Mouse (Mus musculus) heart, embryonic 13.5 days (tissue): ENCODE results near the gene Pcnx4. TPM values are rescaled to one million over a fixed set of nuclear protein-coding genes. Genes with fewer than 3 reads are reported as not detected.

Experiments used
- ATAC-seq: fragments of 200-750 bp; cut with Nextera tagmentation; 2 replicates; pipeline ENCODE4 v1.8.0; 2017; ENCODE audit warnings: moderate TSS enrichment; ENCODE audit not compliant: insufficient number of reproducible peaks, low FRiP score, low TSS enrichment; ENCODE audit errors: extremely low read depth
- H3K27ac ChIP-seq: fragments of 300-500 bp; sonication (generic); replicated peaks from 2 replicates; pipeline ENCODE4 v1.5.1; 2015; ENCODE audit warnings: moderate library complexity, mild to moderate bottlenecking, inconsistent platforms
- H3K27me3 ChIP-seq: fragments of 300-500 bp; sonication (generic); replicated peaks from 2 replicates; pipeline ENCODE4 v1.6.1; 2015; ENCODE audit warnings: mild to moderate bottlenecking, inconsistent platforms
- H3K36me3 ChIP-seq: fragments of 300-500 bp; sonication (generic); 2 replicates; pipeline ENCODE4 v1.6.1; 2015; ENCODE audit warnings: mild to moderate bottlenecking, inconsistent platforms
- H3K4me1 ChIP-seq: fragments of 300-500 bp; sonication (generic); 2 replicates; pipeline ENCODE4 v1.6.1; 2015; ENCODE audit warnings: inconsistent platforms
- H3K4me2 ChIP-seq: fragments of 300-500 bp; sonication (generic); 2 replicates; pipeline ENCODE4 v1.6.1; 2015; ENCODE audit warnings: inconsistent platforms, mild to moderate bottlenecking, moderate library complexity
- H3K4me3 ChIP-seq: fragments of 300-500 bp; sonication (generic); 2 replicates; pipeline ENCODE4 v1.5.1; 2015; ENCODE audit warnings: moderate library complexity, mild to moderate bottlenecking, inconsistent platforms
- H3K9ac ChIP-seq: fragments of 300-500 bp; sonication (generic); 2 replicates; pipeline ENCODE4 v1.6.1; 2015; ENCODE audit warnings: inconsistent platforms, mild to moderate bottlenecking, moderate library complexity
- H3K9me3 ChIP-seq: fragments of 300-500 bp; sonication (generic); 2 replicates; pipeline ENCODE4 v1.6.1; 2016; ENCODE audit warnings: inconsistent platforms
- WGBS: fragments of 180-500 bp; shearing (Covaris S2); methylation state at CpG from one replicate; pipeline ENCODE4 v1.1.7; 2015; ENCODE audit warnings: mixed read lengths; 5-methylcytosine and 5-hydroxymethylcytosine counted together
- polyA plus RNA-seq: library from polyadenylated mRNA; unstranded; fragments of >200 nt; fragmentation: Nextera tagmentation; extraction: Ambion mirVana; gene quantifications from 2 replicates; pipeline ENCODE4 v1.2.1, GENCODE M21; 2015

The Pcnx4 gene
- polyA plus RNA-seq, 1 experiment from 2014 or later: 6.9 TPM

DNA sequence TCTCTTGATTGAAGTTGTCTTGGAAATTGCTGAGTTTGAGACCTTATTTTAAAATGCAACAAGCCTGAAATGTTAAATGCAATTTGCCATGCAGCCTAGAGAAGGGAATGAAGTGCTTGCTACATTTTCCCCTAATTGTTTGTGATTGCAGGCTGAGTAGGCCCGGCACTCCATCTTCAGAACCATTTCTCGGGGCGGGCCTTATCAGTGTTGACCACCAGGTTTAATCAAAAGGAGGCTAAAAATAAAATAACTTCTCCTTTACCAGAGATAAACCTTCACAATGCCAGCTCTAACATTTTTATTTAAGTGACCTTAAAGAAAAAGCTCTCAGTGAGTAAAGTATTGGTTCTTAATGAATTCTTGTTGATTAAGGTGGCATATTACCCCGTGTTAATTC lies 10.6 kb upstream of the Pcnx4 start:
- Histone ChIP-seq H3K36me3 (no peaks in the 10 kb centered on the region), H3K4me1 (peaks cover 3% of the 10 kb centered on the region; the same call in 1 of the 2 replicates), H3K27me3 (no peaks in the 10 kb centered on the region), H3K9ac (no peak overlapping the region), H3K27ac (no peak overlapping the region), H3K4me2 (no peak overlapping the region), H3K9me3 (peaks cover 7% of the 10 kb centered on the region; the same call in 1 of the 2 replicates), H3K4me3 (no peak overlapping the region)
- ATAC-seq: no peak
- WGBS: 32% methylated on average over 4 of the region's 4 CpGs

- Histone ChIP-seq H3K27ac (no peak overlapping the region), H3K4me2 (no peak overlapping the region), H3K4me1 (peaks cover 8% of the 10 kb centered on the region), H3K27me3 (no peaks in the 10 kb centered on the region), H3K9ac (no peak overlapping the region), H3K4me3 (no peak overlapping the region), H3K9me3 (peaks cover 7% of the 10 kb centered on the region; the same call in 1 of the 2 replicates), H3K36me3 (no peaks in the 10 kb centered on the region)
- no peak for ATAC-seq
- WGBS: 60% methylated on average over 7 of the region's 7 CpGs
Observed at GRCm38 (mm10) chr12:72532303-72532702, 3.9 kb upstream of the Pcnx4 start.

GRCm38 (mm10) chr12:72533986-72534385 lies 2.2 kb upstream of the Pcnx4 start:
- ATAC-seq: no peak

DNA sequence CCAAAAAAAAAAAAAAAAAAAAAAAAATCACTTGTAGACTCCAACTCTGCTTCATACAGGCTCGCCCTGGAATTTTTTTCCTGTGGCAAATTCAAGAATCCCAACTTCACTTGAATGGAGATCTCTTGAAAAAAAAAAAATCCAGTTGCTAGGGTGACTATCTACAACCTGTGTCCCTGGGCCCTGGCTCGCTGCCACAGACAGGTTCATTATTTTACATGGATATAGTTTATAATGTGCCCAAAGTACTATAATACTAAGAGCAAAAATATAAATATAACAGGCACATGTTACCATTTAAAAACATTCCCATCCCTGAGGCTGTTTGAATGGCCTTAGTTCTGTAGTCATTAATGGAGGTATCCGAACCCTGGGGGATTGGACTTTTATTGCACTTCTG lies 584 bp upstream of the Pcnx4 start:
- H3K4me1 ChIP-seq: peaks cover 8% of the 10 kb centered on the region
- WGBS: 45% methylated on average over 3 of the region's 3 CpGs

More at GRCm38 (mm10) chr12:72533986-72534385, 2.2 kb upstream of the Pcnx4 start:
- H3K9me3 ChIP-seq: peaks cover 7% of the 10 kb centered on the region; the same call in 1 of the 2 replicates
- no peak overlapping the region for H3K4me2 ChIP-seq
- H3K27ac ChIP-seq: no peak overlapping the region
- no peak overlapping the region for H3K9ac ChIP-seq
- H3K36me3 ChIP-seq: no peaks in the 10 kb centered on the region
- 74% methylated on average over 6 of the region's 6 CpGs for WGBS
- H3K4me1 ChIP-seq: peaks cover 8% of the 10 kb centered on the region
- no peak overlapping the region for H3K4me3 ChIP-seq
- no peaks in the 10 kb centered on the region for H3K27me3 ChIP-seq

DNA sequence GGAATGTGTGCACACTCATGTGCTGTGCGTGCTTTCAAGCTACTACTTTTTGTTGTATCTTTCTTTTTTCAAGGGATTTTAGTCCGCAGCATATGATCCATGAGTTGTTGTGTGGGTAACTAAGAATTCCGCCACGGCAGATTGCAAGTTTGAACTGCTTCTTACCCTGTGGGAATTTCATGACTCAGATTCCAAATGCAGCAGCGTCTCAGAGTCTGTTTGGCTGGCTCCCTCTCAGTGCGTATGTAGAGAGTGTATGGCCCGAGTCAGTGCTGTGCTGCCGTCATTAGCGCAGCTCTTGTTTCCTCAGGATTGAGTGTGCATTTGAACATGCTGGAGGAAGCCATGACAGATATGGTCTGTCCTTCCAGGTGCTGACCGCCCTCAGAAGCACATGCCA lies 2.4 kb downstream of the Pcnx4 start:
- Histone ChIP-seq H3K27me3 (no peaks in the 10 kb centered on the region), H3K9me3 (no peaks in the 10 kb centered on the region), H3K9ac (no peak overlapping the region), H3K4me3 (no peak overlapping the region), H3K4me2 (no peak overlapping the region), H3K36me3 (peaks cover 26% of the 10 kb centered on the region), H3K27ac (no peak overlapping the region), H3K4me1 (peaks cover 8% of the 10 kb centered on the region)
- 79% methylated on average over 10 of the region's 10 CpGs for WGBS
- no peak for ATAC-seq

More for the DNA sequence above, 584 bp upstream of the Pcnx4 start:
- ATAC-seq: no peak
- Histone ChIP-seq H3K9ac (peak overlapping the region; percentile 75), H3K4me3 (peak overlapping the region; percentile 81), H3K9me3 (no peaks in the 10 kb centered on the region), H3K36me3 (peaks cover 6% of the 10 kb centered on the region), H3K4me2 (peak overlapping the region; percentile 81), H3K27me3 (no peaks in the 10 kb centered on the region), H3K27ac (peak overlapping the region; percentile 53)

DNA sequence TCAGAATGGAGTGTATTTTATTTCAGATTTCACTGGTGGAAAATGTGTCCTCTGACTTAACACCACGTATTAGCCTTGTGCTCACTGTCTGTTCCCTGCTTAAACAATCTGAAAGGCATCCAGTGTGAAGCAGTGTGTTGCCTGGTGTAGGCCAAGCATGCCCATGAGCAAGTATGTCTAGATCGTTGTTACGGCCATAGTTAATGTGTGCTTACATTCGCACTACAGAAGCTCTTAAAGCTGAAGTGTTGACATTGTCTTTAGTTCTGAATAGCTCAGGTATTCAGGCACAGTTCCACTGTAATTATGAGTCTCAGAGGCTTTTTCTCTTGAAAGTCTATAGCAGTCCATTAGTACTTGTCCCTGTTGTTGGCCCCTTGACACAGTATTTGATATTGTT lies 18.2 kb downstream of the Pcnx4 start:
- no peak overlapping the region for H3K9ac ChIP-seq
- ATAC-seq: no peak

GRCm38 (mm10) chr12:72564281-72564795 lies 28.2 kb downstream of the Pcnx4 start:
- H3K9me3 ChIP-seq: no peaks in the 10 kb centered on the region
- no peak for ATAC-seq
- H3K4me2 ChIP-seq: no peak overlapping the region
- no peak overlapping the region for H3K4me3 ChIP-seq
- WGBS: 67% methylated on average over 4 of the region's 4 CpGs
- no peaks in the 10 kb centered on the region for H3K27me3 ChIP-seq
- H3K4me1 ChIP-seq: no peaks in the 10 kb centered on the region
- H3K9ac ChIP-seq: no peak overlapping the region
- H3K27ac ChIP-seq: no peak overlapping the region
- peaks cover 4% of the 10 kb centered on the region for H3K36me3 ChIP-seq

More for the DNA sequence above, 18.2 kb downstream of the Pcnx4 start:
- Histone ChIP-seq H3K4me2 (no peak overlapping the region), H3K27ac (no peak overlapping the region), H3K27me3 (no peaks in the 10 kb centered on the region), H3K9me3 (no peaks in the 10 kb centered on the region), H3K4me3 (no peak overlapping the region), H3K4me1 (no peaks in the 10 kb centered on the region), H3K36me3 (peaks cover 7% of the 10 kb centered on the region; the same call in 1 of the 2 replicates)
- 63% methylated on average over 4 of the region's 4 CpGs for WGBS

- Histone ChIP-seq H3K36me3 (peaks cover 4% of the 10 kb centered on the region; the same call in 1 of the 2 replicates), H3K4me1 (no peaks in the 10 kb centered on the region), H3K9me3 (peaks cover 8% of the 10 kb centered on the region), H3K4me2 (no peak overlapping the region), H3K27me3 (no peaks in the 10 kb centered on the region), H3K27ac (no peak overlapping the region), H3K4me3 (no peak overlapping the region), H3K9ac (no peak overlapping the region)
- 86% methylated on average over 3 of the region's 3 CpGs for WGBS
- ATAC-seq: no peak
Observed at GRCm38 (mm10) chr12:72582021-72582420, 45.8 kb downstream of the Pcnx4 start.

DNA sequence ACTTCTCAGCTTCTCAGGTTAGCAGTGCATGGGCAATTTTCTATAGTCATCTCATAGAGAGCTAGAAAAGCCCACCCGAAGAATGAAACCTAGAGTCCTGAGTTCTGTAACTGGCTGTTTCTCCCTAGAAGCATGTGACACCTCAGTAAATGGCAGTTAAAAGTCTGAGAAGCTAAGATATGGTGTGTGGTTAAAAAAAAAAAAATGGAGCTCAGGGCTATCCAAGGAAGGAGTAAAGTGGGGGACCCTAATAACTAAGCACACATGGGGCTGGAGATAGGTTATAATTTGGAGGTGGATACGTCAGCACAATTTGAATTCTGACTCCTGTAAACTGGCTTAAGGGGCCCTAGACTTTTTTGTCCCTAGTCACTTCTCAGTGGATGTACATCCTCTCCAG lies 46.9 kb downstream of the Pcnx4 start:
- WGBS: 86% methylated on average over 2 of the region's 2 CpGs
- Histone ChIP-seq H3K9me3 (peaks cover 8% of the 10 kb centered on the region), H3K4me3 (no peak overlapping the region), H3K36me3 (peaks cover 4% of the 10 kb centered on the region; the same call in 1 of the 2 replicates), H3K27me3 (no peaks in the 10 kb centered on the region), H3K4me2 (no peak overlapping the region), H3K9ac (no peak overlapping the region), H3K4me1 (no peaks in the 10 kb centered on the region), H3K27ac (no peak overlapping the region)
- no peak for ATAC-seq

DNA sequence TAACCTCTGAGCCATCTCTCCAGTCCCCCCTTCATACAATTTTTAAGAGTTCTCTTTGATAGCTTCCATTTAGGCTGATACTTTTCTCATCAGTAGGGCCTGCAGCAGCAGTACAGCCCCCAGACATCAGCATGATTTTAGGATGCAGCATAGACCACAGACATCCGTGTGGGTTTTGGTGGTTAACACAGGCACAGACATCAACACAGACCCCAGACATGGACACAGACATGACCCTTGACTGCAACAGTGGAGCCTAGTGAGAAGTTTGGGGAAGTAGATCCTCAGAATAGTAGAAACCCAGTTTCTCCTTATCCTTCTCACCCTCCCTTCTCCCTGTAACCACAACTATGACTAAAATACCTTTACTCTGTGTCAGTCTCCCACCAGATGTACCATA lies 49.2 kb downstream of the Pcnx4 start:
- no peaks in the 10 kb centered on the region for H3K27me3 ChIP-seq
- H3K4me2 ChIP-seq: no peak overlapping the region
- 77% methylated on average over 1 of the region's 1 CpGs for WGBS
- H3K9ac ChIP-seq: no peak overlapping the region
- H3K36me3 ChIP-seq: no peaks in the 10 kb centered on the region
- peaks cover 8% of the 10 kb centered on the region for H3K9me3 ChIP-seq
- no peak for ATAC-seq
- no peaks in the 10 kb centered on the region for H3K4me1 ChIP-seq
- no peak overlapping the region for H3K27ac ChIP-seq
- no peak overlapping the region for H3K4me3 ChIP-seq

DNA sequence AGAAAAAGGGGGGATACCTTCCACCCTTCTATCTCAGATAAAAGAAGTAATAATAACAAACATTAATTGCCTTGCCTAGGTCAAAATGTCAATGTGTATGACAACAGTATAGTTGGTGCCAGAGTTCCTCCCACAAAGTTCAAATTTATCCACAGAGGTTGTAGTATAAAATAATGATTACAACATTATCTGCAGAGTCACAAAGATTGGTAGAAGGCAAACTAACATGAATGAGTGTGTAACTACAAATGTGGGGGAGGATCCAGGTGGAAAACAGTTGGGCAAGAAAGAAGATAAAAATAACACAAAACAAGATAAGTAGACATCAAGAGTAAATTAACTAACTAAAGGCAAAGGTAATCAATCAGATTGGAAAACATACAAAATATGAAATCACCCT lies 56.8 kb downstream of the Pcnx4 start:
- Histone ChIP-seq H3K36me3 (no peaks in the 10 kb centered on the region), H3K9ac (no peak overlapping the region), H3K4me1 (no peaks in the 10 kb centered on the region), H3K27ac (no peak overlapping the region), H3K9me3 (no peaks in the 10 kb centered on the region), H3K27me3 (no peaks in the 10 kb centered on the region), H3K4me2 (no peak overlapping the region), H3K4me3 (no peak overlapping the region)
- ATAC-seq: no peak

- Histone ChIP-seq H3K36me3 (no peaks in the 10 kb centered on the region), H3K4me2 (no peak overlapping the region)
- 68% methylated on average over 2 of the region's 2 CpGs for WGBS
Observed at GRCm38 (mm10) chr12:72594001-72594400, 57.8 kb downstream of the Pcnx4 start.

More at GRCm38 (mm10) chr12:72594001-72594400, 57.8 kb downstream of the Pcnx4 start:
- no peak overlapping the region for H3K9ac ChIP-seq
- H3K27ac ChIP-seq: no peak overlapping the region
- H3K4me1 ChIP-seq: no peaks in the 10 kb centered on the region
- no peak overlapping the region for H3K4me3 ChIP-seq
- no peaks in the 10 kb centered on the region for H3K27me3 ChIP-seq
- ATAC-seq: no peak
- H3K9me3 ChIP-seq: peaks cover 1% of the 10 kb centered on the region; the same call in 1 of the 2 replicates
